Mouse (Mus musculus) midbrain, postnatal 0 days (tissue): ENCODE measurements around the gene Rora. TPM values are rescaled to one million over a fixed set of nuclear protein-coding genes. Genes with fewer than 3 reads are reported as not detected.

Experiments used
- ATAC-seq: fragments of 200-750 bp; cut with Nextera tagmentation; 2 replicates; pipeline ENCODE4 v1.8.0; 2017; ENCODE audit warnings: moderate number of reproducible peaks, mild to moderate bottlenecking, moderate TSS enrichment, moderate library complexity; ENCODE audit not compliant: low FRiP score
- DNase-seq: peaks from one replicate; pipeline ENCODE4 v3.0.0-alpha.2; 2015; ENCODE audit warnings: low spot score
- H3K27ac ChIP-seq: fragments of 300-500 bp; sonication (generic); 2 replicates; pipeline ENCODE4 v1.5.1; 2014; ENCODE audit warnings: low read depth, mild to moderate bottlenecking, low read length, mixed read lengths
- H3K27me3 ChIP-seq: fragments of 300-500 bp; sonication (generic); 2 replicates; pipeline ENCODE4 v1.6.1; 2014; ENCODE audit warnings: low read length, control low read depth, mixed read lengths; ENCODE audit not compliant: insufficient read depth
- H3K36me3 ChIP-seq: fragments of 300-500 bp; sonication (generic); 2 replicates; pipeline ENCODE4 v1.6.1; 2014; ENCODE audit warnings: low read length, control low read depth, mixed read lengths; ENCODE audit not compliant: insufficient read depth
- H3K4me1 ChIP-seq: fragments of 300-500 bp; sonication (generic); 2 replicates; pipeline ENCODE4 v1.6.1; 2014; ENCODE audit warnings: mild to moderate bottlenecking, control low read depth, antibody characterized with exemption, low read length, mixed read lengths; ENCODE audit not compliant: insufficient read depth
- H3K4me2 ChIP-seq: fragments of 300-500 bp; sonication (generic); 2 replicates; pipeline ENCODE4 v1.6.1; 2014; ENCODE audit warnings: low read depth, mild to moderate bottlenecking, low read length, mixed read lengths; ENCODE audit not compliant: poor library complexity, severe bottlenecking
- H3K4me3 ChIP-seq: fragments of 300-500 bp; sonication (generic); 2 replicates; pipeline ENCODE4 v1.5.1; 2014; ENCODE audit warnings: low read depth, mild to moderate bottlenecking, low read length, moderate library complexity
- H3K9ac ChIP-seq: fragments of 300-500 bp; sonication (generic); replicated peaks from 2 replicates; pipeline ENCODE4 v1.6.1; 2014; ENCODE audit warnings: mild to moderate bottlenecking, low read length, moderate library complexity, mixed read lengths; ENCODE audit not compliant: poor library complexity, severe bottlenecking
- H3K9me3 ChIP-seq: fragments of 300-500 bp; sonication (generic); 2 replicates; pipeline ENCODE4 v1.6.1; 2016; ENCODE audit warnings: low read length, control low read depth
- CTCF ChIP-seq: IDR thresholded peaks from 2 replicates; pipeline ENCODE4 v1.5.1; 2016; ENCODE audit warnings: antibody characterized with exemption, mild to moderate bottlenecking
- WGBS: fragments of 180-500 bp; shearing (Covaris S2); extraction: QIAGEN DNeasy Blood & Tissue Kit; methylation state at CpG from one replicate; pipeline ENCODE4 v1.1.7; 2014; 5-methylcytosine and 5-hydroxymethylcytosine counted together
- polyA plus RNA-seq: library from polyadenylated mRNA; unstranded; fragments of >200 nt; fragmentation: Nextera tagmentation; extraction: Ambion mirVana; gene quantifications from 2 replicates; pipeline ENCODE4 v1.2.1, GENCODE M21; 2015
- total RNA-seq: library from RNA; depleted of rRNA; stranded (reverse); fragments of >200 nt; gene quantifications from 2 replicates; pipeline ENCODE4 v1.2.3, GENCODE M21; 2014

Rora gene
- total and polyA plus RNA-seq, 2 experiments from 2014 or later = 28.2 to 49.6 TPM

GRCm38 (mm10) chr9:68899525-68900222, 246.1 kb downstream of the Rora start:
- Histone ChIP-seq H3K4me3 (no peak overlapping the region), H3K4me2 (no peak overlapping the region), H3K9me3 (no peaks in the 10 kb centered on the region), H3K9ac (no peak overlapping the region), H3K27me3 (no peaks in the 10 kb centered on the region), H3K4me1 (no peaks in the 10 kb centered on the region), H3K27ac (no peak overlapping the region), H3K36me3 (no peaks in the 10 kb centered on the region)
- TF ChIP-seq CTCF = peak; percentile 54
- ATAC-seq (no peak), DNase-seq (peak; percentile 23)
- WGBS = 86% methylated on average over 5 of the region's 5 CpGs

GRCm38 (mm10) chr9:68906361-68906883, 252.8 kb downstream of the Rora start:
- H3K27me3 ChIP-seq = no peaks in the 10 kb centered on the region
- ATAC-seq = no peak
- H3K4me1 ChIP-seq = no peaks in the 10 kb centered on the region
- no peaks in the 10 kb centered on the region for H3K9me3 ChIP-seq
- no peak overlapping the region for H3K9ac ChIP-seq
- WGBS = 63% methylated on average over 6 of the region's 6 CpGs
- no peak overlapping the region for H3K27ac ChIP-seq
- no peak overlapping the region for H3K4me2 ChIP-seq
- DNase-seq = no peak
- no peak for TF ChIP-seq CTCF
- no peaks in the 10 kb centered on the region for H3K36me3 ChIP-seq
- H3K4me3 ChIP-seq = no peak overlapping the region

- Histone ChIP-seq H3K4me2 (no peak overlapping the region), H3K4me1 (no peaks in the 10 kb centered on the region), H3K36me3 (no peaks in the 10 kb centered on the region), H3K4me3 (no peak overlapping the region), H3K9ac (no peak overlapping the region), H3K9me3 (no peaks in the 10 kb centered on the region), H3K27me3 (no peaks in the 10 kb centered on the region), H3K27ac (no peak overlapping the region)
- DNase-seq = no peak
- ATAC-seq = no peak
- TF ChIP-seq CTCF = no peak
- WGBS = 50% methylated on average over 8 of the region's 8 CpGs
Observed at GRCm38 (mm10) chr9:68912483-68913151, 259.0 kb downstream of the Rora start.

GRCm38 (mm10) chr9:68913191-68913697, 259.7 kb downstream of the Rora start:
- no peak overlapping the region for H3K4me2 ChIP-seq
- no peak for TF ChIP-seq CTCF
- DNase-seq (peak; percentile 43), ATAC-seq (no peak)
- no peaks in the 10 kb centered on the region for H3K4me1 ChIP-seq
- H3K4me3 ChIP-seq = no peak overlapping the region
- no peaks in the 10 kb centered on the region for H3K27me3 ChIP-seq
- no peaks in the 10 kb centered on the region for H3K9me3 ChIP-seq
- 51% methylated on average over 10 of the region's 10 CpGs for WGBS
- no peak overlapping the region for H3K27ac ChIP-seq
- no peaks in the 10 kb centered on the region for H3K36me3 ChIP-seq
- no peak overlapping the region for H3K9ac ChIP-seq

GRCm38 (mm10) chr9:68914541-68915275, 261.1 kb downstream of the Rora start:
- TF ChIP-seq CTCF = no peak
- Histone ChIP-seq H3K27ac (no peak overlapping the region), H3K27me3 (no peaks in the 10 kb centered on the region), H3K4me2 (no peak overlapping the region), H3K9me3 (no peaks in the 10 kb centered on the region), H3K36me3 (no peaks in the 10 kb centered on the region), H3K4me3 (no peak overlapping the region), H3K9ac (no peak overlapping the region), H3K4me1 (no peaks in the 10 kb centered on the region)
- no peak for DNase-seq
- ATAC-seq = no peak
- WGBS = 96% methylated on average over 4 of the region's 4 CpGs
